Mouse (Mus musculus) gastrocnemius, postnatal 10 days (tissue): Measurements from ENCODE around the gene Galns. TPM values are rescaled to one million over a fixed set of nuclear protein-coding genes. Genes with fewer than 3 reads are reported as not detected.
A peak's percentile ranks its signal among the peaks of the same experiment; 100 is the strongest.

Experiments
- DNase-seq: peaks from one replicate; pipeline ENCODE4 v3.0.0; 2021; ENCODE audit warnings: mixed read lengths
- long read RNA-seq, 2 experiments: library from polyadenylated mRNA; stranded (forward); transcript quantifications; one replicate each; pipeline ENCODE4 v2.0.0; 2021
- total RNA-seq, 2 experiments: library from RNA; stranded (reverse); gene quantifications; 2 replicates each; pipeline ENCODE4 v1.2.3; 2021

Gene Galns
- total RNA-seq = 1 to 10 TPM; 4.5 to 7.4 TPM
- long read RNA-seq, experiment 1, transcript Galns-201 (14 exons, 2,557 nt) = major isoform, 6 of 11 reads
- long read RNA-seq, experiment 1, partial matches to known transcripts = 2 of 11 reads
- long read RNA-seq, experiment 1, other reads (novel, unspliced or antisense) = 2 of 11 reads
- long read RNA-seq, experiment 2, partial matches to known transcripts = 0 of 5 reads
- long read RNA-seq, experiment 2, other reads (novel, unspliced or antisense) = 1 of 5 reads

- peak; percentile 94 for DNase-seq
Observed at GRCm38 (mm10) chr8:122611295-122612133, at the start of gene Galns, which contains the start of gene Trappc2l. Galns (minus strand) TSS chr8:122611463. Trappc2l (plus strand) TSS chr8:122611640.

DNA sequence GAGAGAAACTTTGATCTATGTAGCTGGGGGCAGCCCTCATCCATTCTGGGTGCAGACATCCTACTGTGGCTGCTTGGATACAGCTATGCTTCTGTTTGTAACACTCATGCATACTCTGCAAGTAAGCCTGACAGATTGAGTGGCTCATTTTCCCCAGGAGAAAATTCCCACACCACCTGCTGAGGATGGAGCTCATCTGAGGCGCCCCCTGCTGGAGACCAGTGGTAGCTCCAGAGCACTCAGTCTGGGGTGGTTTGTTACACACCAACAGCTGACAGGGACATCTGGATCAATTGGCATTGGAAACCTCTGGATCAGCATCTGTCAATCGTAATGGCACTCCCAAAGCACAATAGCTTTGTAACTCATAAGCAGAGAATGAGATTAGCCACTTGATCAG, 48.8 kb upstream of the Galns start:
- DNase-seq = no peak

GRCm38 (mm10) chr8:122658807-122659160, 47.5 kb upstream of the Galns start:
- DNase-seq = no peak

DNA sequence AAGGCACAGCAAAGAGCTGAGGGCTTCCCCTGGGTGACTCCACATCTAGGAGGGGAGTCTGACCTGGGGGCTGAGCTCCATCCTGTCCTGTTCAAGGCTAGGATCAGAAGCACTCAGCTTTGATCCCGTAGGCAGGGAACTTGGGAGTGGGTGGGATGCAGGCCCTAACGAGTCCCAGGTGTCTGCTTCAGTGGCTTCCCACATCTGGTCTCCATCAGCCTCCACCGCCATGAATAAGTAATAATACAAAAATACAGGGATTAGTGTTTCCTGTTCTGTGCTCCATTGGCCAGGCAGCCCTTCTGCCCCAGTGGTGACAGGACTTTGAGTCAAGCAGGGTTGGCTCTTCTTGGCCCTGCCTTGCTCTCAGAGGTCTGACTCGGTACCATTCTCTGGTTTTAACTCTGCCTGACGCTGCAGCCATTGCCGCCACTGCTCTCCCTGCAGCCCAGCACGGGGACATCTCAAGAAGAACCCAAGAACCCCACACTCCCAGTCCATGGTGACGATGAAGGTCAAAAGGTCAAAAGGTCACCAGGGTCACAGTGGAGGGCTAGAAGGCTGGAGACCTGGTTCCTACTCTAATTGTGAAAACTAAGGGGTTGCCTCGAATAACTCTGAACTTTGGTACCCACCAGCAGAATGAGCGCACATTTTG, 47.0 kb upstream of the Galns start:
- no peak for DNase-seq

GRCm38 (mm10) chr8:122656056-122656999, 45.1 kb upstream of the Galns start:
- DNase-seq = no peak

DNA sequence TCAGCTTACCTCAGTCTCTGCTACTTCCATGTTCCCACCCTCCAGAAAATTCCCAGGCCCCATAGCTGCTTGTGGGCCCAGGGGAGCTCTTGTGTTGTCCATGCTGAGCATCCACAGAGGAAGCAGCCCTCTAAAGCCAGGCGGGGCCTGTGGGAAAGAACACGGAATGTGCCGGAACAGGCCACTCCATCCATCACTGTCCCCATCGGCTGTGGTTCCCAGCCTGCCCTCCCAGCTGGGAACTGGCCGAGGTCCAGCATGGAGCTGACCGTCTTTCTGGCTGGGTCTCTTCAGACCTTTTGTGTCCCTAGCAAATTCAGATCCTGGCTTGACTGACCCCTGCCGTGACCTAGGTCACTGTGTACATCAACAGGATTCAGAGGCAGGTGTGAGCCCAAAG, 43.5 kb upstream of the Galns start:
- peak; percentile 56 for DNase-seq

DNA sequence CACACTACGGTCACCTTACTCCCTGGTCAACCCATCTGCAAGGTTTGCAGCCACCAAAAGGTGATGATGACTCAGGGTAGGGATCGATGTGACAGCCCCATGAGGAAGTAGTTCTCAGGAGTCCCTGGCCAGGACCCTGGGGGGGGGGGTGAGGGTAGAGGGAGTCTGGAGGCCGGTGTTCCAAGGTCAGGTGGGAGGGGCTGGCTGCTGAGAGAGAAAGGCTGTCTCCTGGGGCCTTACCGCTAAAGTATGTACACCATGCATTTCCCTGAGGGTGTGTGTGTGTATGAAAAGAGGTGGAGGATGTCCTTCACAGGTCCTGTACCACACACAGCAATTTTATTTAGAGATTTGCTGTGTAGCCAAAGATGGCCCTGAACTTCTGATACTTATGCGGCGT, 41.4 kb upstream of the Galns start:
- no peak for DNase-seq

GRCm38 (mm10) chr8:122651326-122651921, 40.2 kb upstream of the Galns start:
- peak; percentile 61 for DNase-seq

DNA sequence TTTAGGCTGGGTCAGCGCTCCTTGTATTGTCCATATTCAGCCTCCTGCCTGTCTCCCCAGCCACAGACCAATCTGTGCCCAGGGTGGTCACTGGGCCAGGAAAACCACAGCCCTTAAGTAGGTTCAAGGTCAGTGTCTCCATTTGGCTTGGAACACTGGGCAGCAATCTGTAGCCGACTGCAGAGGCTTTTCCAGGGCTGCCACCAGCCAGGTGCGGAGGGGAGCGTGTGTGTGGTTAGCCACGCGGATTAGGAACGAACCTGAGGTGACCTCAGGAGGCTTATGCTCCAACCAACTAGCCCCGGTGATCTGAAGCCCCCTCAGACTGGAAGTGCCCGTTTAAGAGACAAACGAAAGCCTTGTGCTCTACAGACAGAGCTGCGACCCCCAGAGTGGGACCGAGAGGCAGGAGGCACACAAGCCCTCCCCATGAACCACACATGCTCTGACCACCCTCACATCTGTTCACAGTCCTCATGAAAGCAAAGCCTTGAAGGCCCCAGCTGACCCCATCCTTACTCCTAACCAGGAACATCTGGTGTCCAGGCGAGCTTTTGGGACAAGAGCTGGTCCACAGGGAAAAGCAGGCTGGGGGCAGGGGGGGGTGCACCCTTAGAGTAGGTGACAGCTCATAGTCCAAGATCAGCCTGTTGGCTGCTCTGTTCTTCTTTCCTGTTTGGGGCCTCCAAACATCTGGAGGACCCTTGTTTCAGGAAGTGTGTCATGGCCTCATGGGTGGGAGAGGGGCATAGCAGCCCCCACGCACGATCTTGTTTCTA, 37.1 kb upstream of the Galns start:
- DNase-seq = no peak

- no peak for DNase-seq
Observed at GRCm38 (mm10) chr8:122646337-122646736, 35.1 kb upstream of the Galns start.

- DNase-seq = no peak
Observed at GRCm38 (mm10) chr8:122644175-122644954, 33.1 kb upstream of the Galns start.

DNA sequence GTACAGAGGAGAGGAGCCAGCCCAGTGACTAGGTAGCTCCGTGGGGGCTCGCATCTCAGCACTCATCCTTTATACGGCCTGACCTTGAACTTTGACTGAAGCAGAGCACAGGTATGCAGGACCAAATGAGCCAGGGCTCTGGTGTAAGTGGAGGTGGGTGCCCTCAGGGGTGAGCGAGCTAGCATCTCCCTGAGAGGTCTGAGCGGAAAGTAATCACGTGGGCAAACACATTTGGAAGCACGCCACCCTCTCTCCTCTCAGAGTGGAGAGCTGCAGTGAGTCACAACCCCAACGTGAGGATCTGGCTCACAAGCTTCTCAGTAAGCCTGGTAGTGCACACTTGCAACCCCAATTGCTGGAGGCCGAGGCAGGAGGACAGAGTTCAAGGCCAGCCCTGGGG, 30.8 kb upstream of the Galns start:
- DNase-seq = no peak

- DNase-seq = no peak
Observed at GRCm38 (mm10) chr8:122641406-122641805, 30.1 kb upstream of the Galns start.

DNA sequence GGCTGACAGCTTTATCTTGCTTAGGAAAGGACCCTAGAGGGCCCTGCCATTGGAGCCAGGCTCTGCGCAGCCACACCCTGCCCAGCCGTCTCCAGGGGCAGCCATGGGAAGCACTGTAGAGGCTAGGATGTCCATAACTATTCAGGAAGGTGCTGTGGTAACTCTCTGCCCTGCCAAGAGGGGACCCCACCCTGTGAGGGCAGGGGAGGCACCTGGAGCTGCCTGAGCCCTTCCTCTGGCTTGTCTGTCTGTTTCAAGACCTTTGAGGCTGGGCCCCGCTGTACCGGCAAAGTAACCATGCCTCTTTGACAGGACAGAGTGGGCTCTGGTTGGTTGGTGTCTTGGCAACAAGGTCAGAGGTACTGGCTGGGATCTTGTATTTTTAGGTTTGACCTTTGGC, 29.6 kb upstream of the Galns start:
- no peak for DNase-seq

- peak; percentile 69 for DNase-seq
Observed at GRCm38 (mm10) chr8:122639521-122640248, 28.4 kb upstream of the Galns start.

- no peak for DNase-seq
Observed at GRCm38 (mm10) chr8:122638601-122639000, 27.3 kb upstream of the Galns start.

DNA sequence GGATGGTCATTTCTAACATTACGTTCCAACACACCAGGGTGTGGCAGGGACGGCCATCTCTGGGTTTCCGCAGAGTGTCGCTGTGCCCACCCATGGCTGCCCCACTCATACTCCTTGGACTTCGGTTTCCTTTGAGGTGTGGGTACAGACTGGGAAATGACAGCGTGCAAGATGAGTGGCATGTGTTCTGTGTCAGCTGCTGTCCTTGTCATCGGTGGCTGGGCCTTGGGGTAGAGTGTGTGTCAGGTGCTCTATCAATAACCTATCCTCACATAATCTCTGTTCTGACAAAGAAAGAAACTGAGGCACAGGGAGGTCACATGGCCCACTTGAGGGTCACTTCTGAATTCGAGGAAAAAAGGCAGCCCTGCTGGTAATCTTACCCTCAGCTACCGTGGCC, 26.0 kb upstream of the Galns start:
- no peak for DNase-seq

DNA sequence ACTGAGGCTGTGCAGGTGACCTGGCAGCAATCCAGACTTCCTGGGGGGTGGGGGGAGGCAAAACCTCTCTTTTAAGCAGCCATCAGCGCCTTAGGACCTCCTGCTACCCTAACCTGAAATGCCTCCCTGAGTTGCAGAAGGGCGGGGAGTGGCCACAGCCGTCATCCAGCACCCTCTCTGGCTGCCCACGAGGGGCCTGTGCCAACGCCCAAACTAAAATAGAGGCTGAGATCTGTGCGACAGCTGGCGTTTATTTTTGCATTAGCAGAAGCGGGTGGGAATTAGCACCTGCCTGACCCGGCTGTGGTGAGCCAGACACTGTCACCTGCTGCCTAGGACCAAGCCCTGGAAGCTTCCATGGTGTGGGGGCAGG, 25.5 kb upstream of the Galns start:
- peak; percentile 68 for DNase-seq
